Mouse (Mus musculus): ENCODE measurements around the gene Sgcd.

- TF ChIP-seq CTCF (IDR thresholded peaks at IDR 0.05), result no peak
- no peak for TF ChIP-seq EP300 (IDR thresholded peaks at IDR 0.05)
Observed at GRCm38 (mm10) chr11:47845894-47846293, 142.9 kb downstream of the Sgcd start.

Data from lung, postnatal 0 days (tissue).